Mouse (Mus musculus) forebrain, embryonic 15.5 days (tissue): Measurements from ENCODE around the gene Adprh. TPM values are rescaled to one million over a fixed set of nuclear protein-coding genes. Genes with fewer than 3 reads are reported as not detected.

Experiments
- ATAC-seq: fragments of 200-750 bp; cut with Nextera tagmentation; replicated peaks from 2 replicates; pipeline ENCODE4 v1.8.0; 2017; ENCODE audit warnings: mild to moderate bottlenecking, moderate TSS enrichment, moderate library complexity
- H3K27ac ChIP-seq: fragments of 300-500 bp; sonication (generic); replicated peaks from 2 replicates; pipeline ENCODE4 v1.5.1; 2015; ENCODE audit warnings: mild to moderate bottlenecking, inconsistent platforms
- H3K27me3 ChIP-seq: fragments of 300-500 bp; sonication (generic); 2 replicates; pipeline ENCODE4 v1.6.1; 2015; ENCODE audit warnings: inconsistent platforms
- H3K36me3 ChIP-seq: fragments of 300-500 bp; sonication (generic); 2 replicates; pipeline ENCODE4 v1.6.1; 2015; ENCODE audit warnings: mild to moderate bottlenecking, inconsistent platforms
- H3K4me1 ChIP-seq: fragments of 300-500 bp; sonication (generic); 2 replicates; pipeline ENCODE4 v1.6.1; 2015; ENCODE audit warnings: inconsistent platforms
- H3K4me2 ChIP-seq: fragments of 300-500 bp; sonication (generic); replicated peaks from 2 replicates; pipeline ENCODE4 v1.6.1; 2015; ENCODE audit warnings: mild to moderate bottlenecking, inconsistent platforms
- H3K4me3 ChIP-seq: fragments of 300-500 bp; sonication (generic); 2 replicates; pipeline ENCODE4 v1.5.1; 2015; ENCODE audit warnings: mild to moderate bottlenecking, inconsistent platforms
- H3K9ac ChIP-seq: fragments of 300-500 bp; sonication (generic); replicated peaks from 2 replicates; pipeline ENCODE4 v1.6.1; 2015; ENCODE audit warnings: mild to moderate bottlenecking, inconsistent platforms
- H3K9me3 ChIP-seq: fragments of 300-500 bp; sonication (generic); 2 replicates; pipeline ENCODE4 v1.6.1; 2016; ENCODE audit warnings: inconsistent platforms
- whole genome bisulfite sequencing: fragments of 180-500 bp; shearing (Covaris S2); methylation state at CpG from one replicate; pipeline ENCODE4 v1.1.7; 2015; ENCODE audit warnings: mixed read lengths; 5-methylcytosine and 5-hydroxymethylcytosine counted together
- polyA plus RNA-seq: library from polyadenylated mRNA; unstranded; fragments of >200 nt; fragmentation: Nextera tagmentation; extraction: Ambion mirVana; gene quantifications from 2 replicates; pipeline ENCODE4 v1.2.1, GENCODE M21; 2015

The Adprh gene
- polyA plus RNA-seq, 1 experiment from 2014 or later: 141 TPM

GRCm38 (mm10) chr16:38475681-38476311, 23.3 kb upstream of the Adprh start:
- ATAC-seq: no peak
- H3K9me3 ChIP-seq: no peaks in the 10 kb centered on the region; the same call in 1 of the 2 replicates
- peaks cover 11% of the 10 kb centered on the region; the same call in 1 of the 2 replicates for H3K4me1 ChIP-seq
- no peaks in the 10 kb centered on the region for H3K36me3 ChIP-seq
- H3K4me3 ChIP-seq: no peak overlapping the region
- H3K27me3 ChIP-seq: no peaks in the 10 kb centered on the region
- 62% methylated on average over 4 of the region's 4 CpGs for WGBS
- H3K4me2 ChIP-seq: peak overlapping the region; percentile 68
- no peak overlapping the region for H3K27ac ChIP-seq
- no peak overlapping the region for H3K9ac ChIP-seq

- peaks cover 11% of the 10 kb centered on the region; the same call in 1 of the 2 replicates for H3K4me1 ChIP-seq
- ATAC-seq: no peak
- no peaks in the 10 kb centered on the region for H3K27me3 ChIP-seq
- H3K4me2 ChIP-seq: no peak overlapping the region
- no peaks in the 10 kb centered on the region for H3K36me3 ChIP-seq
- H3K9ac ChIP-seq: no peak overlapping the region
- 91% methylated on average over 9 of the region's 9 CpGs for WGBS
- no peak overlapping the region for H3K4me3 ChIP-seq
- H3K27ac ChIP-seq: no peak overlapping the region
- no peaks in the 10 kb centered on the region for H3K9me3 ChIP-seq
These were observed 22.3 kb upstream of the Adprh start for GRCm38 (mm10) chr16:38474677-38475286.

GRCm38 (mm10) chr16:38473661-38474060, 21.2 kb upstream of the Adprh start:
- no peaks in the 10 kb centered on the region for H3K27me3 ChIP-seq
- H3K4me1 ChIP-seq: peaks cover 11% of the 10 kb centered on the region; the same call in 1 of the 2 replicates
- WGBS: 94% methylated on average over 5 of the region's 5 CpGs
- ATAC-seq: no peak
- no peaks in the 10 kb centered on the region for H3K9me3 ChIP-seq
- H3K27ac ChIP-seq: no peak overlapping the region
- no peaks in the 10 kb centered on the region for H3K36me3 ChIP-seq
- no peak overlapping the region for H3K4me2 ChIP-seq
- H3K9ac ChIP-seq: no peak overlapping the region
- H3K4me3 ChIP-seq: no peak overlapping the region

DNA sequence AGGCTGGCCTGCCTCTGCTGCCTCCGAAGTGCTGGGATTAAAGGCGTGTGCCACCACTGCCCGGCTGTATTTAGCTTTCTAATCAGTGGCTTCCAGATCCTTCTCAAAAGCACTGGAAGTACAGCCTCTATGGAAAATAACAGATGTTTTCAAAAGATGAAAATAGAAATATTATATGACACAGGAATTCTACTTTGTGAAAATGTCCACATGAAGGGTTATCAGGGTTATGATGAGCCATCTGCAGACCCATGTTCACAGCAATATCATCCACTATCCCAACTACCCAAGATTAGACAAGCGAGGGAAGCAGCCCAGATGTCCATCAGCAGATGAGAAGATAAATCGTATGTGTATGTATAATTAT, 20.0 kb upstream of the Adprh start:
- no peak overlapping the region for H3K4me3 ChIP-seq
- H3K9ac ChIP-seq: no peak overlapping the region
- H3K4me1 ChIP-seq: peaks cover 11% of the 10 kb centered on the region; the same call in 1 of the 2 replicates
- H3K36me3 ChIP-seq: no peaks in the 10 kb centered on the region
- WGBS: 94% methylated on average over 5 of the region's 5 CpGs
- no peak overlapping the region for H3K4me2 ChIP-seq
- ATAC-seq: no peak
- no peak overlapping the region for H3K27ac ChIP-seq
- H3K9me3 ChIP-seq: no peaks in the 10 kb centered on the region
- no peaks in the 10 kb centered on the region for H3K27me3 ChIP-seq

DNA sequence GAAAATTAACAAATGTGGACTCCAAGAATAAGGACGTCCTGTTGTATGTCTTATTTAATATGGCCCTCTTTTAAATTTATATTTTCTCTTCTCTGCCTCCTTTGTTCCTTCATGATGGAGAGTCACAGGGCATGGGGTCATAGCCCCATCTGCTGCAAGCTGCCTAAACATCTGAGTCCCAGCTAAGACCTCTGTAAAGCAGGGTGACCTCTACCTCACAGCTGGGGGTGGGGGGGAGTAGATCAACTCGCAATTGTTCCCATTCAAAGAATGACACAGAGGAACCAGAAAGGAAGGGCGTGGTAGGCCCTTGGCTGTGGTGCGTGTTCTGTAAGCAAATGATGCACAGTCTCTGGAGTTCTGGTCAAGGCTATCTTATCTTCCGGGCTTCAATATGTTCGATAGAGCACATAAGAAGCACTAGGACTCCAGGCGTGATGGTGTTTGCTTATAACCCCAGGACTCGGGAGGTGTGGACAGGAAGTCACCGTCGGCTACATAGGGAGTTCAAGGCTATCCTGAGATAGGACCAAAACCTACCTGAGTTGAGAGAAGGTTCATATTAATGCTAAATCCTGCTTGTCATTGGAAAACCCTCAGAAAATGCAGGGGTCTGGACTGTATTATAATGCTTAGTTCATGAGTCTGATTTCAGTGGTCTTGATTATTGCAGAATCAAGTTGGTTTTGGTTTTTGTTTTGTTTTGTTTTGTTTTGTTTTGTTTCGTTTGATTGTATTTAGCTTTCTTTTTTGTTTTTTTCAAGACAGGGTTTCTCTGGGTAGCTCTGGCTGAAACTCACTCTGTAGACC, 19.4 kb upstream of the Adprh start:
- no peak for ATAC-seq
- Histone ChIP-seq H3K9me3 (no peaks in the 10 kb centered on the region), H3K4me1 (peaks cover 7% of the 10 kb centered on the region; the same call in 1 of the 2 replicates), H3K9ac (no peak overlapping the region), H3K27ac (no peak overlapping the region), H3K36me3 (no peaks in the 10 kb centered on the region), H3K4me3 (no peak overlapping the region), H3K27me3 (no peaks in the 10 kb centered on the region), H3K4me2 (no peak overlapping the region)
- WGBS: 82% methylated on average over 11 of the region's 11 CpGs

DNA sequence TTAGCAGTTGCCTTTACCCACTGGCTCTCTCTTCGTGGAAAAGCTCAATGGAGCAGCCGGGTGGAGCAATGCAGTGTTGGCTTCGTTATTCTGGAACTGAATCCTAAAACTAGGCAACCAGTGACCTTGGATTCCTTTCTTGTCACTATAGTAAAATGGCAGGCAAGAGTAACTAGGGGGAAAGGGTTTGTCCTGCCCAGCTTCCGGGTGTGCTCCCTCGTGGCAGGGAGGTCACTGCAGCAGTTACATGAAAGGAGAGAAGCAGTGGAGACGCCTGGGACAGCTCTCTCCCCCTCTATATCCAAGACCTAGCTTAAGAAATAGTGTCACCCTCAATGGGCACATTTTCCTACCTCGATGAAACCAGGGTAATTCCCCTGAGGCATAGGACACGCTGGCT, 16.9 kb upstream of the Adprh start:
- H3K9me3 ChIP-seq: no peaks in the 10 kb centered on the region
- H3K36me3 ChIP-seq: no peaks in the 10 kb centered on the region
- H3K4me1 ChIP-seq: no peaks in the 10 kb centered on the region
- H3K27me3 ChIP-seq: no peaks in the 10 kb centered on the region
- no peak for ATAC-seq
- H3K4me2 ChIP-seq: no peak overlapping the region
- 73% methylated on average over 8 of the region's 8 CpGs for WGBS
- H3K9ac ChIP-seq: no peak overlapping the region
- no peak overlapping the region for H3K4me3 ChIP-seq
- no peak overlapping the region for H3K27ac ChIP-seq

DNA sequence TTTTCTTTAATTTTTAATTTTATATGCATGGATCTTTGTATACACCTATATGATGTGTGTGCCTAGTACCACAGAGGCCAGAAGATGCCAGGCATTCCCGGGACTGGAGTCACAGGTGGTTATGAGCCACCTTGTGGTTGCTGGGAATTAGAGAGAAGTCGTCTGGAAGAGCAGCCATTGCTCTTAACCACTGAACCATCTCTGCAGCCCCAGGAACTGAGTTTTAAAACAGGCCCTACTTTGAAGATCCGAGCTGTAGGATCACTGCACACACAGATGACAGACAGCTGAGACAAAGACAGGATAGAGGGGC, 16.2 kb upstream of the Adprh start:
- Histone ChIP-seq H3K9ac (no peak overlapping the region), H3K4me1 (no peaks in the 10 kb centered on the region), H3K9me3 (no peaks in the 10 kb centered on the region), H3K27ac (no peak overlapping the region), H3K4me2 (no peak overlapping the region), H3K36me3 (no peaks in the 10 kb centered on the region), H3K4me3 (no peak overlapping the region), H3K27me3 (no peaks in the 10 kb centered on the region)
- 35% methylated on average over 3 of the region's 3 CpGs for WGBS
- ATAC-seq: no peak

DNA sequence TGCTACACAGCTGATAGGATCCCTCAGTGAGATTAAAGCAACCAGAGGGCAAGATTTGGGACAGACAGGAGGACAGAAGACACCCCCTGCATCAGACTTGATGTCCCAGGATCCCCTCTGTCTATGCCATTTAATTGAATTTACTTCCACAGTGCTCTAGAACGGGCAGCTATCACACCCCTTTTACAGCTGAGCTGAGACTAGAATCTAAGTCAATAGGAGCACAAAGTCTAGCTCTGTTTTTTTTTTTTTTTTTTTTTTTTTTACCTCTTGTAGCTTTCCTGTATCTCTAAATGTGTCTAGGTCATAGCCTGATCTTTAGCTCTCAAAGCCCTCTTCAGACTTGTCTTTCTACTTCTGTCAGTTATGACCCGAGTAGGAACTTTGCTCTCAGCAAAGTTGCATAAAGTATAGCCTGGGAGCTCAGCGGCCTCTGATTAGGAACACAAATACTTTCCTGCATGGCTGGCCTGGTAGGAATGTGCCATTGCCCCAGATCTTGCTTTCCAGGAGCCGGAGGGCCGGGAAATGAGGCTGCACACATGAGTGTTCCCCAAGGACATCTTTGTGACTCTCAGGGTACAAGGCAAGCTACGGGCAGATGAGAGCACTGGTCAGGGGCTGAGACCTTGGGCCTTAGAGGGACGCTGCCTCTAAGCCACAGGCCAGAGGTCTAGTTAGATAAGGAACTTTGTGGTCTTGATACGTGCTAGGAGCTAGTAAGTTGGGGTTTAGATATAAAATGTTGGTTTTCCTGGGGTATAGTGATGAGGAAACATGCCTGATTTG, 15.6 kb upstream of the Adprh start:
- ATAC-seq: no peak
- H3K4me2 ChIP-seq: no peak overlapping the region
- H3K27ac ChIP-seq: no peak overlapping the region
- H3K4me1 ChIP-seq: no peaks in the 10 kb centered on the region
- no peaks in the 10 kb centered on the region for H3K9me3 ChIP-seq
- no peak overlapping the region for H3K4me3 ChIP-seq
- H3K36me3 ChIP-seq: no peaks in the 10 kb centered on the region
- WGBS: 86% methylated on average over 8 of the region's 8 CpGs
- no peaks in the 10 kb centered on the region for H3K27me3 ChIP-seq
- no peak overlapping the region for H3K9ac ChIP-seq

- H3K4me2 ChIP-seq: no peak overlapping the region
- H3K4me1 ChIP-seq: no peaks in the 10 kb centered on the region
- WGBS: 88% methylated on average over 13 of the region's 13 CpGs
- no peak overlapping the region for H3K27ac ChIP-seq
- H3K4me3 ChIP-seq: no peak overlapping the region
- H3K27me3 ChIP-seq: no peaks in the 10 kb centered on the region
- no peak for ATAC-seq
- no peaks in the 10 kb centered on the region for H3K36me3 ChIP-seq
- H3K9ac ChIP-seq: no peak overlapping the region
- H3K9me3 ChIP-seq: no peaks in the 10 kb centered on the region
These were observed 14.8 kb upstream of the Adprh start for GRCm38 (mm10) chr16:38467091-38467916.

DNA sequence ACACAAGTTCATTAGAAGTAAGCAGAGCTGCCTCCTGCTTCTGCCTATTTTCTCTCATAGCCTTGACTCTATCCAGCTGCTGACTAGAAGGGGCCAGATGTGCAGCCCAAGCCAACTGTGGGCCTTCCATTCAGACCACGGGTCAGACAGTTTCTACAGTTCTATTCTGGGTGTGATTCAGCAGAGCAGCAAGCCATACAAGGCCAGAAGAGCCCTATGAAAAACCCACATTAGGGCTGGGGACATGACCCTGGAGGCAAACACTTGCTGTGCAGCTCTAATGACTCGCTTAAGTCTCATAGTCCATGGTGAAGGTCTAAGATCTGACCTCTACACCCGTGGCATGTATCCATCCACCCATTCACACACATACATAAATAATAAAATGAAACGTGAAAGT, 13.6 kb upstream of the Adprh start:
- 84% methylated on average over 4 of the region's 4 CpGs for WGBS
- Histone ChIP-seq H3K4me1 (no peaks in the 10 kb centered on the region), H3K4me2 (no peak overlapping the region)

GRCm38 (mm10) chr16:38463305-38463704, 10.8 kb upstream of the Adprh start:
- H3K9ac ChIP-seq: no peak overlapping the region

More for the DNA sequence above, 13.6 kb upstream of the Adprh start:
- Histone ChIP-seq H3K9ac (no peak overlapping the region), H3K4me3 (no peak overlapping the region), H3K9me3 (no peaks in the 10 kb centered on the region), H3K36me3 (no peaks in the 10 kb centered on the region), H3K27ac (no peak overlapping the region), H3K27me3 (no peaks in the 10 kb centered on the region)
- ATAC-seq: no peak

More at GRCm38 (mm10) chr16:38463305-38463704, 10.8 kb upstream of the Adprh start:
- Histone ChIP-seq H3K27me3 (no peaks in the 10 kb centered on the region), H3K36me3 (no peaks in the 10 kb centered on the region), H3K4me2 (no peak overlapping the region), H3K4me3 (no peak overlapping the region), H3K9me3 (no peaks in the 10 kb centered on the region), H3K27ac (no peak overlapping the region), H3K4me1 (no peaks in the 10 kb centered on the region)
- no peak for ATAC-seq
- WGBS: 87% methylated on average over 5 of the region's 5 CpGs
